Mouse (Mus musculus) megakaryocyte, adult 5-6 weeks (primary cell): ENCODE results near the gene Med6. TPM values are rescaled to one million over a fixed set of nuclear protein-coding genes. Genes with fewer than 3 reads are reported as not detected.
"Not testable (repeated sequence)": the region's sequence is repeated elsewhere in the genome, so short reads cannot be mapped to it uniquely, and the experiment has no call there.

ENCODE experiments used
- ATAC-seq: 2 replicates; pipeline ENCODE4 v1.8.0; 2016; ENCODE audit warnings: mild to moderate bottlenecking, inconsistent platforms; ENCODE audit not compliant: poor library complexity, severe bottlenecking
- total RNA-seq, 2 experiments: library from RNA; stranded (forward) in 1 of 2; stranded (reverse) in 1 of 2; fragments of 153-499, 151-499 nt in 1 of 2; fragments of 221-1000, 200-1000 nt in 1 of 2; gene quantifications; 2 replicates each; pipeline versions ENCODE4 v1.2.3 to v1.2.4; 2015 to 2017

Med6 gene
- total RNA-seq, 2 experiments from 2014 or later = 42.1 to 81.4 TPM

- no peak for ATAC-seq
These were observed 30.6 kb downstream of the Med6 start for GRCm38 (mm10) chr12:81564173-81564572.

- no peak for ATAC-seq
These were observed 45.5 kb downstream of the Med6 start for GRCm38 (mm10) chr12:81549286-81549685.

DNA sequence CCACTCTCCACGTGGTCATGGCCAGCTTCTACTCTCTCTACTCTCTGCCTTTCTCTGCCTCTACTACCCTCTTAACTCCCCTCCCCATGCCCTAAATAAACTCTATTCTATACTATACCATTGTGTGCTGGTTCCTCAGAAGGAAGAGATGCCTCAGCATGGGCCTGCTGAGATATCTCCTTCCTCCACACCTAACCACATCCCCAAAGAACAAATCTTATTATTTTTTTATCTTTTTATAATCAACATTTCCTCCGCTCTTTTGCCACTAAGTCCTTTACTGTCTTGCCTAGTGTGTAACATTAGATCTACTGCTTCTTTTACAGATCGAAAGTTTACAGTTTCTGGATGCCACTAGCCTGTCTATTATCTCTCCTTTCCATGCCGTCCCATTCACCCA lies 47.6 kb downstream of the Med6 start:
- no peak for ATAC-seq

DNA sequence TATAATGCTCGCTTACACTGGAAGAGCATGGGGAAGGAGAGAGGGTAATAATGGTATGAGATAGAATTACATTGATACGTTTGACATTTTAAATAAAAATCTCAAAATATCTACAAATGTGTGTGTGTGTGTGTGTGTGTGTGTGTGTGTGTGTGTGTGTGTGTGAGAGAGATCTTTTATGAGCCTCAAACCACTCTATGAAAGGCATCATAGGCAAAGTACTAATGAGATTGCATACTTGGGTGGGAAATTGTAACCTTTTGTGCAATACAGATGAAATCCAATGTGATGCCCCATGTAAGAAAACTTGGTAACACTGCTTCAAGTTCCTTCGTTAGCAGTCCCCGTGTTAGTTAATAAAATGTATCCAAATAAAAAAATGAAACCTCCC lies 61.8 kb downstream of the Med6 start:
- ATAC-seq = no peak

DNA sequence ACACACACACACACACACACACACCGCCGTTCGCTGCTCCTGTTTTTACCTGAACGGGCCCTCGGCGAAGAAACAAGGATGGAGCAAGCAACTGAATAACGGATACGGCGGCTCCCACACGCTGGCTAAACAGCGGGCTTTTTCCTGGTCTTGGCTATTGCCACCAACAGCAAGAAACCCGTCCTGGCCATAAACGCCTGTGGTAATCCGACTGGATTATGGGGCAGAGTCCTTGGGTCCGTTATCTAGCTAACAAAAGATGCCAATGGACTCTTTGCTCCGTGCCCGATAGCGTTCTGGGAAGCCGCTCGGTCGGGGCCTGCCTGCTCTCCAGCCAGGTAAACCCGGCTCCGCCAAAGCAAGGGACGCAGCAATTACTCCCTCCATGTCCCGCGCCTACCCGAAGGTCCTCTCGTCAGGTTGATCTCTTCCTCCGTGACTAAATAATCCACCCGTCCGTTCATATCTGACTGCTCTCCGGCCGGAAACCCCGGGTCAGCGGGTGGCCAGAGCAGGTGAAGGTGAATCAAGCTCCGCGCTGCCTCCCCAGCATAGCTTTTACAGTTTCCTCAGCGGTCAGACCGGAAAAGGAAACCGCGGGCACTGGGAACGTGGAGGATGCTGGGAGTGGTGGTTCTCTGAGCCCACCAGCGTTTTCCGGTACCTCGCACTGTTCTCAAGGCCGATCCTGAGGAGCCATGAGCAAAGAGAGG lies 62.3 kb downstream of the Med6 start, which contains the start of the genes Gm20498 and Synj2bp:
TSS of gene Gm20498 (minus strand) at position 590 of the 713 bp plus-strand sequence.
TSS of gene Synj2bp (minus strand) at position 596 of the 713 bp plus-strand sequence.
- peak; percentile 96 for ATAC-seq

DNA sequence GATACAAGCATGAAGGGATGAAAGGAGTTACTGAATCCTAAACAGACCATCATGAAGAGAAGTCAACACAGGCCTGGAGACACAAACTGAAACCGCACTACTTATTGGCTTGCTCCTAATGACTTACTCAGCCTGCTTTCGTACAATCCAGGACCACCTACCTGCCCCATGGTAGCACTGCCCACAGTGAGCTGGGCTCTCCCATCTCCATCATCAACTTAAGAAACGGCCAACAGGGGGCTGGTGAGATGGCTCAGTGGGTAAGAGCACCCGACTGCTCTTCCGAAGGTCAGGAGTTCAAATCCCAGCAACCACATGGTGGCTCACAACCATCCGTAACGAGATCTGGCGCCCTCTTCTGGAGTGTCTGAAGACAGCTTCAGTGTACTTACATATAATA lies 64.2 kb downstream of the Med6 start:
- ATAC-seq = not testable (repeated sequence)

Other genes with a start within 250 kb of the Med6 start
- 0.54 and 0.62 TPM in 2 replicates for gene Gm4787, start 215.5 kb downstream of the Med6 start, total RNA-seq (2015)
- gene Gm4787, start 215.5 kb downstream of the Med6 start, total RNA-seq (2017) = 0.18 and 0.41 TPM in 2 replicates
- gene Adam4, start 173.1 kb downstream of the Med6 start, total RNA-seq (2015) = 1.1 and 1.4 TPM in 2 replicates
- gene Adam4, start 173.1 kb downstream of the Med6 start, total RNA-seq (2017) = 0.28 and 0.48 TPM in 2 replicates
- gene Cox16, start 109.9 kb downstream of the Med6 start, total RNA-seq (2015) = 118 and 132 TPM in 2 replicates
- 90.5 and 97.7 TPM in 2 replicates for gene Cox16, start 109.9 kb downstream of the Med6 start, total RNA-seq (2017)
- 3.2 and 6.1 TPM in 2 replicates for gene Gm20498, start 62.1 kb downstream of the Med6 start, total RNA-seq (2015)
- 33.4 and 44.2 TPM in 2 replicates for gene Gm20498, start 62.1 kb downstream of the Med6 start, total RNA-seq (2017)
- gene Synj2bp, start 62.1 kb downstream of the Med6 start, total RNA-seq (2015) = 22.8 and 23.5 TPM in 2 replicates
- gene Synj2bp, start 62.1 kb downstream of the Med6 start, total RNA-seq (2017) = 30.8 and 34.1 TPM in 2 replicates
- 0.14 TPM in 1 of 2 replicates, not detected in the other for gene Adam21, start 26.5 kb downstream of the Med6 start, total RNA-seq (2015)
- 0.16 TPM in 1 of 2 replicates, not detected in the other for gene Adam21, start 26.5 kb downstream of the Med6 start, total RNA-seq (2017)
- 0.31 TPM in 1 of 2 replicates, not detected in the other for gene Ttc9, start 36.2 kb upstream of the Med6 start, total RNA-seq (2015)
- not detected in 2 replicates for gene Ttc9, start 36.2 kb upstream of the Med6 start, total RNA-seq (2017)
- gene Map3k9, start 186.2 kb upstream of the Med6 start, total RNA-seq (2015) = 4.6 TPM in 2 replicates
- gene Map3k9, start 186.2 kb upstream of the Med6 start, total RNA-seq (2017) = 6.3 and 11.0 TPM in 2 replicates